ENCODE assay signal across 12 mouse cellular contexts in the genomic region with DNA sequence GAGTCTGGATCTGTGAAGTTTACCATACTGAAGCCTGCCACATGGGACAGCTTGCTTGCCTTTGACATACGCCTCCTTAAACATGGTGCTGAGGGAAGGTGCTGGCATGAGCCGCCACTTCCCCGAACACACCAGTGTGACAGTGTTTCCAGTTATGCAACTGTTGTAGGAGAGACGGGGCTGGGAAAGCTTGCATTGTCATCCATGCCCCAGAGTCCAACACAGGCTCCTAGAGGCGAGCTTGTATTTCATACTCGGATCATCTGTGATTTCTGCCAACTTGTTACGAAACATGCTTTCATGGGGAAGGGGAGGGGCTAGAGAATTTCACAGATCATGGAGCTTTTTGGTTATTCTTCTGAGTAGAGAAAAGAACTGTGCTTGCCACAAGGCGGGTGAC.
DNase-seq lines count a peak whose midpoint lies in the region; TF ChIP-seq lines count a peak whose summit lies in the region.
"Had no signal": no experiment of that assay in that cellular context is flagged by ENCODE, and none has a peak within 500 bp of the region (broad histone marks: within the 10 kb centered on the region; RNA-seq: fewer than 3 reads in every experiment).

No protein-coding gene starts in this region.

- 57% methylated on average over 8 of the region's 8 CpGs for whole genome bisulfite sequencing in cerebellum, adult 2 months

- no peak overlapping the region for H3K27ac ChIP-seq in cerebellum, adult 2 months (ENCODE audit: insufficient read depth, low read length)
- H3K27ac ChIP-seq: forebrain, embryonic 10.5 days; midbrain, embryonic 10.5 days had no signal

- TF ChIP-seq CTCF in cerebellum, adult 2 months (IDR thresholded peaks at IDR 0.05; ENCODE audit: borderline replicate concordance, insufficient read depth, low read depth, low read length), result no peak

- no peaks in the 10 kb centered on the region for H3K27me3 ChIP-seq in cerebellum, adult 2 months (ENCODE audit: control insufficient read depth, insufficient read depth, low read length)

- peak; percentile 10 to 11 for DNase-seq in adrenal gland, postnatal 36 days
- DNase-seq in adrenal gland, postnatal 4 days (ENCODE audit: low spot score in 2 of 2), result no peak
- peak; percentile 92 for DNase-seq in adipocyte (ENCODE audit: low spot score)
- peak; percentile 18 to 25 for DNase-seq in heart, postnatal 36 days
- DNase-seq in lung, postnatal 10 days, result peak; percentile 67
- DNase-seq in cerebellum, adult 2 months, result no peak
- DNase-seq in cerebellum, adult 18-20 months, result no peak
- no peak for DNase-seq in B cell, adult 2 months
- DNase-seq: kidney, adult 18-20 months; spleen, adult 18-20 months had no signal

- no peaks in the 10 kb centered on the region for H3K4me1 ChIP-seq in cerebellum, adult 2 months (ENCODE audit: control insufficient read depth, insufficient read depth, low read length)
- H3K4me1 ChIP-seq: forebrain, embryonic 10.5 days; midbrain, embryonic 10.5 days had no signal

- intact Hi-C loops in heart, postnatal 36 days (cut with DNase I), result no loop called here

- no peak overlapping the region for H3K4me3 ChIP-seq in cerebellum, adult 2 months (replicated peaks; ENCODE audit: insufficient read depth, low read depth, low read length)
- H3K4me3 ChIP-seq: forebrain, embryonic 10.5 days; midbrain, embryonic 10.5 days had no signal

- TF ChIP-seq POLR2A in cerebellum, adult 2 months (IDR thresholded peaks at IDR 0.05; ENCODE audit: borderline replicate concordance, insufficient read depth, low read length), result no peak

Comparison
In these comparisons a context has a peak if more than half of its experiments do, and no peak if none do; other contexts are left out.
1. DNase-seq: peak in adrenal gland, postnatal 36 days (2 of 2), adipocyte (single experiment), heart, postnatal 36 days (2 of 2) and lung, postnatal 10 days (single experiment); none in adrenal gland, postnatal 4 days (0 of 2), cerebellum, adult 2 months (0 of 2), cerebellum, adult 18-20 months (0 of 2) and B cell, adult 2 months (0 of 2).